In genomic region chr6:134743568-134743967, GRCm38 (mm10) we compare ENCODE assay signal across 28 mouse cellular contexts.
"Had no signal": no experiment of that assay in that cellular context is flagged by ENCODE, and none has a peak within 500 bp of the region (broad histone marks: within the 10 kb centered on the region; RNA-seq: fewer than 3 reads in every experiment).

No protein-coding gene starts in this region.

- ATAC-seq: hindbrain, embryonic 16.5 days; intestine, embryonic 15.5 days; intestine, postnatal 0 days had no signal

- H3K9ac ChIP-seq: heart, embryonic 12.5 days; hindbrain, embryonic 12.5 days; hindbrain, embryonic 14.5 days; intestine, embryonic 15.5 days; kidney, embryonic 15.5 days; limb, embryonic 13.5 days; limb, embryonic 15.5 days; liver, embryonic 13.5 days; liver, embryonic 15.5 days had no signal

- DNase-seq: gastrocnemius, postnatal 14 days; gastrocnemius, postnatal 36 days; heart, adult 18-20 months; heart, postnatal 10 days; heart, postnatal 4 days; kidney, adult 18-20 months; kidney, adult 8-10 months; kidney, postnatal 25 days; kidney, postnatal 4 days; layer of hippocampus, adult 9-11 months; layer of hippocampus, postnatal 36 days; left cerebral cortex, postnatal 4 days; liver, embryonic 13.5 days; lung, adult 18-20 months had no signal

- H3K27ac ChIP-seq: heart, embryonic 10.5 days; hindbrain, embryonic 10.5 days; hindbrain, embryonic 12.5 days; hindbrain, embryonic 14.5 days; intestine, embryonic 15.5 days; kidney, embryonic 15.5 days; kidney, postnatal 0 days; layer of hippocampus, adult 2 months; limb, embryonic 13.5 days; limb, embryonic 15.5 days; liver, embryonic 13.5 days; liver, embryonic 15.5 days had no signal

- H3K36me3 ChIP-seq: intestine, embryonic 15.5 days had no signal

- H3K4me3 ChIP-seq: heart, embryonic 10.5 days; heart, embryonic 12.5 days; hindbrain, embryonic 10.5 days; hindbrain, embryonic 12.5 days; intestine, embryonic 15.5 days; kidney, embryonic 15.5 days; layer of hippocampus, adult 2 months; limb, embryonic 13.5 days; limb, embryonic 15.5 days; liver, embryonic 13.5 days; liver, embryonic 15.5 days had no signal

- H3K4me1 ChIP-seq: hindbrain, embryonic 10.5 days; hindbrain, embryonic 12.5 days; intestine, embryonic 15.5 days; kidney, embryonic 15.5 days; limb, embryonic 15.5 days; liver, embryonic 15.5 days had no signal

- H3K9me3 ChIP-seq: heart, embryonic 10.5 days; heart, embryonic 12.5 days; hindbrain, embryonic 10.5 days; hindbrain, embryonic 12.5 days; intestine, embryonic 15.5 days; kidney, embryonic 15.5 days; limb, embryonic 13.5 days; limb, embryonic 15.5 days; liver, embryonic 13.5 days; liver, embryonic 15.5 days had no signal

- H3K4me2 ChIP-seq: heart, embryonic 12.5 days; hindbrain, embryonic 12.5 days; hindbrain, embryonic 14.5 days; intestine, embryonic 15.5 days; kidney, embryonic 15.5 days; limb, embryonic 13.5 days; limb, embryonic 15.5 days; liver, embryonic 13.5 days; liver, embryonic 15.5 days had no signal

- H3K27me3 ChIP-seq: heart, embryonic 12.5 days; hindbrain, embryonic 12.5 days; intestine, embryonic 15.5 days; kidney, embryonic 15.5 days; limb, embryonic 13.5 days; limb, embryonic 15.5 days; liver, embryonic 13.5 days; liver, embryonic 15.5 days had no signal
